Mouse (Mus musculus): ENCODE measurements around the gene R3hdm2.

DNA sequence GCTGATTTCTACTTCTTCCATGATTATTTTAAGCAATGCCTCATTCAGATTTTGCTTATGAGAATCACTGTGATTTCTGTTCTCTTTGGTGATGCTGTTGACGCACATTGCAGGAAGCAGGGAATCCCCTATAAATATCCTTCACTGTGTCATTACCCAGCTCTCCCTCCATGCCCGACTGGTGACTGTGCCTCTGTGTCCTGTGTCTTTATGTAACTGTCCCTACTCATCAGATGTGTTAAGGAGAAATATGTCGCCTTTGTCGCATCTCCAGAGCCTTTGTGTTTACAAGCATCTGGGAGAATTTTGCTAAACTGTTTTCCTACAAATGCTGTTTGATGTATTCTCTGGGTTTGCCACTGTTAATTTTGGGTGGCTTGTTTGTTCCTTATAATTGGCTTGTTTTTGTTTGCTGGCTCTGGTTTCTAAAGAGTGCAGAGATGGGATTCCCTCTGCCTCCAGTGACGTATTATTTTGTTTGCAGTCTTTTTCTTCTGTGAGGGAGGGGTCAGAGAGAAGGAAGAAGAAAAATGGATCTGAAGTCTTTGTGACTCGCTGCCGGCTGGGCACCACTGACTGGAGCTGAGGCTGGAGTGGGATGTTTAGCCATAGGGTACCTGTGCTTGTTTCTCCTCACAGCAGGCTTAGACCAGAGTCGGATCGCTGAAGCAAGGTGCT, 40.7 kb downstream of the R3hdm2 start:
- TF ChIP-seq USF1 (IDR thresholded peaks at IDR 0.05; ENCODE audit: low read depth) (no peak), CTCF (IDR thresholded peaks at IDR 0.05; ENCODE audit: control insufficient read depth, insufficient read depth, insufficient read length) (no peak), MAX (IDR thresholded peaks at IDR 0.05) (no peak), MYOG (IDR thresholded peaks at IDR 0.05; ENCODE audit: control insufficient read depth, extremely low read depth, insufficient read length) (no peak)

Data from C2C12 (cell line).